Mouse (Mus musculus) forebrain, embryonic 13.5 days (tissue): Measurements from ENCODE around the gene Slc36a4. TPM values are rescaled to one million over a fixed set of nuclear protein-coding genes. Genes with fewer than 3 reads are reported as not detected.

Source experiments
- ATAC-seq: fragments of 200-750 bp; cut with Nextera tagmentation; 2 replicates; pipeline ENCODE4 v1.8.0; 2017
- H3K27ac ChIP-seq: fragments of 300-500 bp; sonication (generic); 2 replicates; pipeline ENCODE4 v1.5.1; 2015; ENCODE audit warnings: inconsistent platforms, mild to moderate bottlenecking, moderate library complexity
- H3K27me3 ChIP-seq: fragments of 300-500 bp; sonication (generic); 2 replicates; pipeline ENCODE4 v1.6.1; 2015; ENCODE audit warnings: mild to moderate bottlenecking, inconsistent platforms
- H3K36me3 ChIP-seq: fragments of 300-500 bp; sonication (generic); 2 replicates; pipeline ENCODE4 v1.6.1; 2015; ENCODE audit warnings: mild to moderate bottlenecking, inconsistent platforms; ENCODE audit not compliant: poor library complexity, severe bottlenecking
- H3K4me1 ChIP-seq: fragments of 300-500 bp; sonication (generic); 2 replicates; pipeline ENCODE4 v1.6.1; 2015; ENCODE audit warnings: inconsistent platforms
- H3K4me2 ChIP-seq: fragments of 300-500 bp; sonication (generic); 2 replicates; pipeline ENCODE4 v1.6.1; 2015; ENCODE audit warnings: inconsistent platforms, mild to moderate bottlenecking, moderate library complexity
- H3K4me3 ChIP-seq: fragments of 300-500 bp; sonication (generic); 2 replicates; pipeline ENCODE4 v1.5.1; 2015; ENCODE audit warnings: mild to moderate bottlenecking, inconsistent platforms
- H3K9ac ChIP-seq: fragments of 300-500 bp; sonication (generic); 2 replicates; pipeline ENCODE4 v1.6.1; 2015; ENCODE audit warnings: mild to moderate bottlenecking, inconsistent platforms
- H3K9me3 ChIP-seq: fragments of 300-500 bp; sonication (generic); replicated peaks from 2 replicates; pipeline ENCODE4 v1.6.1; 2016; ENCODE audit warnings: inconsistent platforms
- WGBS: fragments of 180-500 bp; shearing (Covaris S2); methylation state at CpG from one replicate; pipeline ENCODE4 v1.1.7; 2015; 5-methylcytosine and 5-hydroxymethylcytosine counted together
- polyA plus RNA-seq: library from polyadenylated mRNA; unstranded; fragments of >200 nt; fragmentation: Nextera tagmentation; extraction: Ambion mirVana; gene quantifications from 2 replicates; pipeline ENCODE4 v1.2.1, GENCODE M21; 2015

The Slc36a4 gene
- polyA plus RNA-seq, result 21.5 and 23.5 TPM in 2 replicates

DNA sequence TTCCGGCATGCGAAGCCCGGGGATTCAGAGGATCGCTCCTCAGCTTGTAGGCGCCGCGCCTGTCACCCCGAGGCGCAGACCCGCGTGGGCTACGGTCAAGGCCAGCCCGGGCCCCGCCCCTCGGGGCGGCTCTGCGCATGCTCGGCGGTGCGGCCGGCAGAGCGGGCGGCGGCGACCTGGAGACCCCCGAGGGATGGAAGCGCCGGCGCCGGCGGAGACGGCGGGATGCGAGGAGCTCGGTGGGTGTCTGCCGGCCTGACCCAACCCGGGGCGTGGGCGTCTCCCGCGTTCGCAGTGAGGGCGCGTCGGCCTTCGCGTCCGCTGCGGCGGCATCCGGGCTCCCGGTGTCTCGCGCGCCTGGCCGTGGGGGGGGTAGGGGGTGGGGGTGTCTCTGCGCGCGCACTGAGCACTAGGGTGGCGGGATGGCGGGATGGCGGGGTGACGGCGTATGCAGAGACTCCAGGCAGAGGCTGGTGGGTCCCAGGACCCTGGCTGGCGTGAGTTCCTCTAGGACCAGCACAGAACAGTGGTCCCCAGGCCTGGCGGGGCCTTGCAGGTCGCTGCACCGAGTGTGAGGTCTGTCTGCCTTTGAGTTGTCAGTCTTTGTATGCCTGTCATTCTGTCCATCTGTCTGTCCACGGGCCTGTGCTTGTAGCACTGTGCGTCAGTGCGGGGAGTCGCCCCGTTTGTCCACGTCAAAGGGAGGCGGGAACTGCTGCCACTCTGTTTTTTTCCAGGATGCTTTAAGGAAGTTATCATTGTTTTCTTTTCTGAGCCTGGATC lies at the start of gene Slc36a4:
Gene Slc36a4, plus strand, starts transcription at position 140 of the 783 bp plus-strand sequence.
- ATAC-seq, result peak; percentile 93
- Histone ChIP-seq H3K27me3 (no peaks in the 10 kb centered on the region), H3K9ac (peak within 1 kb of the TSS; percentile 88), H3K36me3 (no peaks in the 10 kb centered on the region), H3K4me1 (peaks cover 42% of the 10 kb centered on the region), H3K4me3 (peak within 1 kb of the TSS; percentile 72), H3K27ac (peak within 1 kb of the TSS; percentile 82), H3K9me3 (no peaks in the 10 kb centered on the region), H3K4me2 (peak within 1 kb of the TSS; percentile 80)
- under 1% methylated on average over 64 of the region's 75 CpGs for WGBS

DNA sequence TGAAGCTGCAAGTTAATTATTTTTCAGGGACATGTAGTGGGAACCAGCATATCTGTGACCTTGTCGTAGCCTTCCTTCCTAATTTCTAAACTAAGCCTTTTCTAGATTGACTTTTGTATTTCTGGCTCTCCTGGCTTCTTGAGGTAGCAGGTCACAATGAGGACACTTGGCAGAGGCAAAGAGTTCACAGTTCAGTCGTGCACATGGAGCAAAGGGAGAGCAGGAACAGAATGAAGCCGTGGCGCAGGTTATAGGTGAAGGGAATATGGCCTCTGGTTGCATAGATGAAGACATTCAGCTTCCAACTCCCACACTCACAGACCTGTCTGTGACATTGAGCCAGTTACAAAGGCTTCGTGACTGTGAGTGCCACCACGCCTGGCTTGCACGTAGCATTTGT lies 44.9 kb upstream of the Slc36a4 start:
- WGBS, result 87% methylated on average over 7 of the region's 7 CpGs
- H3K4me1 ChIP-seq, result no peaks in the 10 kb centered on the region

DNA sequence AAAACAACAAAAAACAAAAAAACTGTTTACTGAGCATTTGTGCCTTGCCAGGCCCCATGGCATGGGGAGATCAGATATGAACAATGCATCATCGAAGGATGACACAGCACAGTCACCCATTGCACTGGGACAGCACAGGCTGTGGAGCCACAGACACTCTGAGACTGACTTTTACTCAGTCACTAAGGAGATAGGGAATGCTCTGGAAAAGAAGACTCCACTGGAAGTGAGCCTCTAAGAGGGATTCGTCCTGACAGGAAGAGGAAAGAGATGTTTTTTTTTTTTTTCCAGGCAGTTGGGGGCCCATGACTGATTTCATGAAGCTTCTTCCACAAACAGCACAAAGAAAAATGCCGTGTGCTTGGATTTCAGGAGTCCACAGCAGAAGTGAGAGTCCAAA lies 40.1 kb upstream of the Slc36a4 start:
- Histone ChIP-seq H3K4me1 (no peaks in the 10 kb centered on the region), H3K9me3 (no peaks in the 10 kb centered on the region), H3K4me2 (no peak overlapping the region), H3K4me3 (no peak overlapping the region), H3K27ac (no peak overlapping the region), H3K27me3 (no peaks in the 10 kb centered on the region), H3K9ac (no peak overlapping the region), H3K36me3 (no peaks in the 10 kb centered on the region)
- 76% methylated on average over 3 of the region's 3 CpGs for WGBS
- no peak for ATAC-seq

More for the DNA sequence above, 44.9 kb upstream of the Slc36a4 start:
- H3K27me3 ChIP-seq, result no peaks in the 10 kb centered on the region
- H3K9me3 ChIP-seq, result no peaks in the 10 kb centered on the region
- H3K4me3 ChIP-seq, result no peak overlapping the region
- ATAC-seq, result no peak
- no peak overlapping the region for H3K4me2 ChIP-seq
- H3K36me3 ChIP-seq, result no peaks in the 10 kb centered on the region
- H3K27ac ChIP-seq, result no peak overlapping the region
- H3K9ac ChIP-seq, result no peak overlapping the region

DNA sequence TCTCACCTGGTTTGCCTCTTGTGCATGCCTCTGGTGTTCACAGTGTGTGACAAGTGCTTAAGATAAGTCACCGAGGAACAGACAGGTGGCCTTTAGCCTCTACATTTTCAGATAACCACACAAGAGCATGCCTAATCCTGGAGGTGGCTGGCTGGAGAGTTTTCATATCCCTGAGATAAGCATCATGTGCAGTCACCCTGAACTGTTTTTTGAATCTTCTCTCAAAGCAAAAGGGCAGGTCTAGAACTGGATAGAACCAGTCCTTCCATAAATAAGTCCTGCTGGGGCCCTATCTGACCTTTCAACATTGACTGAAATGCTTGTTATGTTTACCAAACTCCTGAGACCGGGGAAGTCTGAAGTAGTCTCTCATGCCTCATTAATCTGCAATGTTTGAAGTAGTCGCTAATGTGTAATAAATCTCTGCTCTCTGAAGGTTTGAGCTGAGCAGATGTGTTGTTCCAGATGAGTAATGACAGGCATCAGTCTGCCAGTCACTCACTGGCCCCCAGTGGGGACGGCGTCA lies 39.5 kb upstream of the Slc36a4 start:
- no peak for ATAC-seq

DNA sequence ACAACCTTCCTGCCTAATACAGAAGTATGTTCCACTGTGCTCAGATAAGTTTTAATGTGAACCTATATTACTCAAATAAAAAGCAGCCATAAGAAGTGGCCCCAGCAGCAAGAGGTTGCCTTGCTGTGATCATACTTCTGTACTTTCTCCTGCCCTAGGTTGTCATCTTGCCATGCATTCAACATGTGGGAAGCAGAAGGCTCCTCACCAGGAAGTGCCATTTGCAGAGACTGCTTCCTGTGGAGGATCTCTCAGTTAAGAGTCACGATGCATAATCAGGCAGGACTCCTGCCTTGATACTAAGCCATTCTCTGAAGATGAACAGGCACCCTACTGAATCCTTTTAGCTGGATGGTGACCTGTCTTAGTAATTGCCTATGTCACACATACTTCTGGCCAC lies 37.3 kb upstream of the Slc36a4 start:
- WGBS, result 35% methylated on average over 1 of the region's 1 CpGs
- Histone ChIP-seq H3K4me2 (no peak overlapping the region), H3K9me3 (no peaks in the 10 kb centered on the region), H3K27me3 (no peaks in the 10 kb centered on the region), H3K36me3 (no peaks in the 10 kb centered on the region), H3K4me1 (no peaks in the 10 kb centered on the region), H3K27ac (no peak overlapping the region), H3K4me3 (no peak overlapping the region), H3K9ac (no peak overlapping the region)
- ATAC-seq, result no peak

More for the DNA sequence above, 39.5 kb upstream of the Slc36a4 start:
- Histone ChIP-seq H3K27me3 (no peaks in the 10 kb centered on the region), H3K4me1 (no peaks in the 10 kb centered on the region), H3K27ac (no peak overlapping the region), H3K4me3 (no peak overlapping the region), H3K36me3 (no peaks in the 10 kb centered on the region), H3K9me3 (no peaks in the 10 kb centered on the region), H3K9ac (no peak overlapping the region), H3K4me2 (no peak overlapping the region)
- 60% methylated on average over 5 of the region's 5 CpGs for WGBS

DNA sequence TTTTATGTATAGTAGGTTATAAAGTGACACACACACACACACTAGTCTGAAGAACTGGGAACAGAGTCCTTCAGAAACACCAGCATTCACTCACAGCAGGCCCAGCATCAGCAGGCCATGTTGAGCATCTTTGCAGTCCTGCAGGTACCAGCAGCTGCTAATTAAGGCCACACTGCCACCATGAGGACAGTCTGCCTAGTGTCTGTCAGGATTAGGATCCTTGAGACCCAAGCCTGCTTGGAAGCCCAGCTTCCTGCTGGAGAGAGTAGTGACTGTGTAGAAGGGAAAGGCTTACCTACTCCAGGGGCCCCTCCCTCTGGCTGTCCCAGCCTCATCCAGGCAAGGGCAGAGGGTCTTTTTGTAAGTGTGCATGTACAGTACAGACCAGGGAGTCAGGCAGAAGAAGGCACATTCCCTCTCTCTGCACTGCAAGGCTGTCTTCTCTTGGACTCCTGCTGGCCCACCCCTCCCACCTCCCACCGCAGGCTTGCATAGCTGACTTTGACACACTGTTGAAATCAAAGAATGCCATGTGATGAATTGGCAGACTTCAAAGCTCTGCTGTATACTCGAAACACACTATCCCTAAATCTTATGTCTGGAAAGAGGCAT lies 27.6 kb upstream of the Slc36a4 start:
- H3K4me1 ChIP-seq, result no peaks in the 10 kb centered on the region
- no peak overlapping the region for H3K9ac ChIP-seq
- H3K36me3 ChIP-seq, result no peaks in the 10 kb centered on the region
- no peak overlapping the region for H3K4me3 ChIP-seq
- no peaks in the 10 kb centered on the region for H3K27me3 ChIP-seq
- 51% methylated on average over 2 of the region's 2 CpGs for WGBS
- ATAC-seq, result peak; percentile 88
- no peak overlapping the region for H3K27ac ChIP-seq
- H3K4me2 ChIP-seq, result no peak overlapping the region
- H3K9me3 ChIP-seq, result no peaks in the 10 kb centered on the region

DNA sequence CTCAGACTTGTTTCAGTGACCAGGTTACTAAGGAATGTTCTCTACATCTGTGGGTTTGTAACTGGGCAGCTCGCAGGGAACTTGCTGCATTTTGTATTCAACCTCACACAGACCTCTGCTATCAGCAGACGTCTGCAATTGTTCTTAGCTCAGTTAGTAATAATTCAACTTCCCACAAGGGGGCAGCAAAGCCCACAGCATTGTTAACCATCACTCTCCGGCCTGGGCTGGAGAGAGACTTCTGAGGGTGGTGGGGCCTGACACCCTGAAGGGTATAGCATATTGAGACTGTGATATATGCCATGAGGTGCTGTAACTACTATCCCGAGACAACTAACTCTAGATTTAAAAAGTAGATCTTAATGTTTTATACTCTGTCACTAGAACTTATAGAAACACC lies 24.3 kb upstream of the Slc36a4 start:
- WGBS, result 17% methylated on average over 4 of the region's 4 CpGs
- Histone ChIP-seq H3K4me2 (no peak overlapping the region), H3K9ac (no peak overlapping the region), H3K4me3 (no peak overlapping the region), H3K27ac (no peak overlapping the region), H3K9me3 (no peaks in the 10 kb centered on the region), H3K27me3 (no peaks in the 10 kb centered on the region), H3K36me3 (no peaks in the 10 kb centered on the region), H3K4me1 (no peaks in the 10 kb centered on the region)
- peak; percentile 84 for ATAC-seq

DNA sequence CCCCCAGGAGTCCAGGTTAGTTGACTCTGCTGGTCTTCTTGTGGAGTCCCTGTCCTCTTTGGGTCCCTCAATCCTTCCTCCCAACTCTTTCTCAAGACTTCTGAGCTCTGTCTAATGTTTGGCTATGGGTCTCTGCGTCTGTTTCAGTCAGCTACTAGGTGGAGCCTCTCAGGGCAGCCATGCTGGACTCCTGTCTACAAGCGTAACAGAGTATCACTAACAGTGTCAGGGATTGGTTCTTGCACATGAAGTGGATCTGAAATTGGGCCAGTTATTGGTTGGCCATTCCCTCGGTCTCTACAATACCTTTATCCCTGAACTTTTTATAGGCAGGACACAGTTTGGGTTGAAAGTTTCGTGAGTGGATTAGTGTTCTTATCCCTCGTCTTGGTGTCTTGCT lies 22.2 kb upstream of the Slc36a4 start:
- no peaks in the 10 kb centered on the region for H3K36me3 ChIP-seq
- 92% methylated on average over 5 of the region's 5 CpGs for WGBS
- H3K4me1 ChIP-seq, result no peaks in the 10 kb centered on the region
- ATAC-seq, result no peak
- no peaks in the 10 kb centered on the region for H3K27me3 ChIP-seq
- H3K4me2 ChIP-seq, result no peak overlapping the region
- no peak overlapping the region for H3K27ac ChIP-seq
- no peak overlapping the region for H3K4me3 ChIP-seq
- no peaks in the 10 kb centered on the region for H3K9me3 ChIP-seq
- no peak overlapping the region for H3K9ac ChIP-seq

DNA sequence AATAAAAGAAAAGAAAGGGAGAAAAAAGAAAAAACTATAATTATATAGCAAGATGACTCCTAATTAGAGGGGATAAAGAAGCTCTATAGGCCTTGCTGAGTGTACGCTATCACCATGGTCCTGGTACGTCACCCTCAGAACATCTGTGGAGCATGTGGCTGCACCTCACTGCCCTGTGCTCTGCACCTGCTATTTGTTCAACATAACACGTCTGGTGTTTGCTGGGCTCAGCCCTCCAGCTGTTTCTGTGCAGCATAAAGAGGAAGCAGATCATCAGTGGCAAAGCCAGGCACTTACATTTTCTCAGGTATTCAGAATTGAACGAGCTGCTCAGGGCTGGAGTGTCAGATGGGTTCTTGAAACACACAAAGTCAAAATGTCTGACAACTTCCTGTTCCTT lies 15.7 kb upstream of the Slc36a4 start:
- no peak overlapping the region for H3K9ac ChIP-seq
- H3K4me3 ChIP-seq, result no peak overlapping the region
- no peak overlapping the region for H3K4me2 ChIP-seq
- ATAC-seq, result no peak
- WGBS, result 75% methylated on average over 4 of the region's 4 CpGs
- H3K27ac ChIP-seq, result no peak overlapping the region
- no peaks in the 10 kb centered on the region for H3K36me3 ChIP-seq
- H3K4me1 ChIP-seq, result no peaks in the 10 kb centered on the region
- no peaks in the 10 kb centered on the region for H3K9me3 ChIP-seq
- no peaks in the 10 kb centered on the region for H3K27me3 ChIP-seq

DNA sequence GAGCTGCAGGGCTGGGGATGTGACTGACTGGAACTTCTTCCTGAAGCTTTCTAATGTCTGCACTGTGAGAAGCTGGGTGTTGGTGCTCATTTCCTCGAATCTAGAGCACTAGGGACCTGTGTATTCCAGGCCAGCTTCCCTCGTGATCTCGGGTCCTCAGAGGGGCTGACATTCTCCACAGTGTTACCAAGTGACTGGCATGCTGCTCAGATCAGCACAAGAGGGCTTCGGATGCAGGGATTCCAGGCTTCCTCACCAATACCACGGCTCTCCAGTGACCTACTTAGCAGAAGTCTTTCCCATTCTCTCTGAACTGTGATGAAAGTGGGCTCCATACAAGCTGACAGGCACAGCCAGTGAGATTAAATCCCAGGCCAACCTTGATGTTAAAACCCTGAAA lies 14.5 kb upstream of the Slc36a4 start:
- H3K27me3 ChIP-seq, result no peaks in the 10 kb centered on the region
- no peaks in the 10 kb centered on the region for H3K4me1 ChIP-seq
- WGBS, result 55% methylated on average over 5 of the region's 5 CpGs
- no peak overlapping the region for H3K4me2 ChIP-seq
- H3K27ac ChIP-seq, result no peak overlapping the region
- H3K9ac ChIP-seq, result no peak overlapping the region
- no peaks in the 10 kb centered on the region for H3K36me3 ChIP-seq
- no peak overlapping the region for H3K4me3 ChIP-seq
- no peak for ATAC-seq
- no peaks in the 10 kb centered on the region for H3K9me3 ChIP-seq

DNA sequence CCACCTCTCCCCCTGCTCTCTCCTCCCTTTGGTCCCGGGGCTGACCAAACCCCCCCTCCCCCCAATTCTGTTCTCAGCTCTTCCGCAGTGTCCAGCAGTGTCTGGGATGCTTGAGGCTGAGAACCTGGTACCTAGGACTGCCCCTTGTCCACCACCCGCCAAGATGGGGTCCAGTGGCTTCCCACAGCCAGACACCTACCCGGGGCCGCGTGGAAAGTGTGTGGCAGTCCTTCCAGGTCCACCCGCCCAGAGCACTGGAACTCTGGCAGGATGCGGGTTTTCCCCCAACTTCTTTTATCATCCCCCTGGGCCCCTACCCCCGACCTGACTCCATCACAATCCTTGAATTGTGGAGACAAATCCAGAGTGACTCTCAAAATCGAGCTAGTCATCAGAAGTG lies 3.8 kb upstream of the Slc36a4 start:
- WGBS, result 79% methylated on average over 10 of the region's 10 CpGs
- H3K36me3 ChIP-seq, result no peaks in the 10 kb centered on the region
- peaks cover 11% of the 10 kb centered on the region for H3K4me1 ChIP-seq
- no peak overlapping the region for H3K4me2 ChIP-seq
- ATAC-seq, result no peak
- no peak overlapping the region for H3K9ac ChIP-seq
- H3K9me3 ChIP-seq, result no peaks in the 10 kb centered on the region
- H3K27me3 ChIP-seq, result no peaks in the 10 kb centered on the region
- no peak overlapping the region for H3K4me3 ChIP-seq
- no peak overlapping the region for H3K27ac ChIP-seq

DNA sequence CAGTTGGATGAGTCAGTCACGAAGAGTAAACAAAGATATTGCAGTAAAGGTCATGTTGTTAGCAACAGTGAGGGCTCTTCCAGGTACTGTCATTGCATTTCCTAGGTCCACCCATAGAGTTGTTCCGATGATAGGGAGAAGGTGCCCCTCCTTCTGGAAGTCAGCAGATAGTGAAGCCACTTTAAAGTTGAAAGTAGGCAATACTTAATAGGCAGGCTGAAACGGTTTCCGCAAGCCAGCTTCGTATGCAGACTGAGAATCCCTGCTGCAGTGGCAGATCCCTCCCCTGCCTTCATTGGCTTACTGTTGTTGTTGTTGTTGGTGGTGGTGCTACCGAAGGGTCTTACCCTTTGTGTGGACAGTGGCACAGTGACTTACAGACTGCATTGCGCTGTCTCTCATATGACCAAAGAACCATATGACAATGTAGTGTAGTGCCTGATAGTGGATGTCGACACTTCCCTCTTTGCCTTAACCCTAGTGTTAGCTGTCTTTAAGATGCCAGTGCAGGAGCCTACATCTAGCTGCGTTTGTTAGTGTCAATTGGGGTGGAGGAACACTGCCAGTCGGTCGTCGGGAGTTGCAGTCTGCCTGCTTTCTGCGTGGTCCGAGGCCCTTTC lies 449 bp upstream of the Slc36a4 start:
- H3K9me3 ChIP-seq, result no peaks in the 10 kb centered on the region
- no peaks in the 10 kb centered on the region for H3K27me3 ChIP-seq
- peak; percentile 62 for ATAC-seq
- WGBS, result 21% methylated on average over 14 of the region's 14 CpGs
- peak overlapping the region; percentile 82 for H3K27ac ChIP-seq
- H3K4me1 ChIP-seq, result peaks cover 39% of the 10 kb centered on the region
- H3K36me3 ChIP-seq, result no peaks in the 10 kb centered on the region
- peak overlapping the region; percentile 80 for H3K4me2 ChIP-seq
- H3K9ac ChIP-seq, result peak overlapping the region; percentile 88
- peak overlapping the region; percentile 72 for H3K4me3 ChIP-seq
